Mouse (Mus musculus): ENCODE results near the gene Ubap1l. TPM values are rescaled to one million over a fixed set of nuclear protein-coding genes. Genes with fewer than 3 reads are reported as not detected.
A peak's percentile ranks its signal among the peaks of the same experiment; 100 is the strongest.

The Ubap1l gene
- total and polyA plus RNA-seq, 3 experiments: 0.13 TPM; not detected in 2

- TF ChIP-seq POLR2AphosphoS2 (IDR thresholded peaks at IDR 0.05; ENCODE audit: low read depth, low read length): no peak
- TF ChIP-seq SIN3A (IDR thresholded peaks at IDR 0.05; ENCODE audit: low read length): no peak
- no peak for TF ChIP-seq GABPA (IDR thresholded peaks at IDR 0.05; ENCODE audit: insufficient replicate concordance, low read depth, low read length)
- no peak for TF ChIP-seq JUN (IDR thresholded peaks at IDR 0.05; ENCODE audit: insufficient read depth, low read depth, low read length)
- TF ChIP-seq HCFC1 (IDR thresholded peaks at IDR 0.05; ENCODE audit: low read depth, low read length): no peak
- TF ChIP-seq RAD21 (IDR thresholded peaks at IDR 0.05; ENCODE audit: low read depth, low read length): no peak
- no peak for TF ChIP-seq NRF1 (IDR thresholded peaks at IDR 0.05; ENCODE audit: low read depth, low read length)
- no peak for TF ChIP-seq MAX (IDR thresholded peaks at IDR 0.05; ENCODE audit: low read length)
- no peak for TF ChIP-seq ZMIZ1 (IDR thresholded peaks at IDR 0.05; ENCODE audit: low read depth, low read length)
- TF ChIP-seq POLR2A (IDR thresholded peaks at IDR 0.05; ENCODE audit: low read depth, low read length): no peak
- TF ChIP-seq CHD1 (IDR thresholded peaks at IDR 0.05; ENCODE audit: low read depth, low read length): no peak
- Histone ChIP-seq H3K4me2 (ENCODE audit: insufficient read depth, low read depth, poor library complexity, severe bottlenecking) (no peak overlapping the region), H3K9me3 (replicated peaks; ENCODE audit: low read length) (no peaks in the 10 kb centered on the region), H3K79me2 (replicated peaks; ENCODE audit: control insufficient read depth, extremely low read depth, insufficient read depth, poor library complexity, severe bottlenecking) (no peaks in the 10 kb centered on the region), H3K4me1 (ENCODE audit: control insufficient read depth in 1 of 2, insufficient read depth in 2 of 2) (no peaks in the 10 kb centered on the region; a peak in 1 of 4 replicates), H3K9ac (ENCODE audit: insufficient read depth, low read depth) (no peak overlapping the region), H3K27ac (ENCODE audit: insufficient read depth, low read depth) (no peak overlapping the region), H3K36me3 (replicated peaks in 1 of 2; ENCODE audit: control insufficient read depth in 1 of 2, insufficient read depth in 1 of 2, low read length in 1 of 2) (no peaks in the 10 kb centered on the region), H3K4me3 (replicated peaks in 1 of 3; ENCODE audit: low read depth in 2 of 3, low read length in 2 of 3, poor library complexity in 1 of 3) (no peak overlapping the region), H3K27me3 (replicated peaks) (peaks cover 3% of the 10 kb centered on the region)
- no peak for DNase-seq (ENCODE audit: extremely low read depth)
- dilution Hi-C loops (cut with MboI; ENCODE audit: extremely low pct_ligation_motif_present, extremely low pct_unique_long_range_greater_than_20kb, low sequenced_read_pairs) (no loop called here), in situ Hi-C loops (cut with MboI; ENCODE audit: low pct_ligation_motif_present, low pct_unique_long_range_greater_than_20kb, low sequenced_read_pairs) (no loop called here)
Observed at GRCm38 (mm10) chr9:65411326-65411725, 50.5 kb downstream of the Ubap1l start.

DNA sequence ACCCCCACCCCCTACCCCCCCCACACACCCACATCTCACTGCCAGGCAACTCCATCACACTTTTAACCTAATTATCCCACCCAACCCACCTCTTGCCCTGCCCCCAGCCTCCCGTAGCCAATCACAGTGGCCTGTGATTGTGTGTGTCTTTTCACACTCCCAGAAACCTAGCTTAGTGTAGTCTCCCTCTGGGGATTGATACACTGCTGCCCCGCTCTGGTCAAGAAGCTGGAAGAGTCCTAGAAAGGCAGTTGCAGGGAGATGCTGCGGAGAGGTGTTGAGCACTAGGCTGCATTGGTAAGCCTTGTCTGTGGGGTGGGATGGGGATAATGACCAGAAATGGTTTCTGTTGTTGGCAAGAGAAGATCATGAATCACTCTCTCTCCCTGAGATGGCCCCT lies 56.9 kb downstream of the Ubap1l start:
- dilution Hi-C loops (cut with MboI; ENCODE audit: extremely low pct_ligation_motif_present, extremely low pct_unique_long_range_greater_than_20kb, low sequenced_read_pairs): no loop called here
- Histone ChIP-seq H3K4me2 (ENCODE audit: insufficient read depth, low read depth, poor library complexity, severe bottlenecking) (no peak overlapping the region), H3K9ac (ENCODE audit: insufficient read depth, low read depth) (no peak overlapping the region), H3K27ac (ENCODE audit: insufficient read depth, low read depth) (no peak overlapping the region), H3K79me2 (replicated peaks; ENCODE audit: control insufficient read depth, extremely low read depth, insufficient read depth, poor library complexity, severe bottlenecking) (no peaks in the 10 kb centered on the region), H3K9me3 (replicated peaks; ENCODE audit: low read length) (no peaks in the 10 kb centered on the region), H3K4me3 (replicated peaks in 1 of 3; ENCODE audit: low read depth in 2 of 3, low read length in 2 of 3, poor library complexity in 1 of 3) (no peak overlapping the region), H3K36me3 (replicated peaks in 1 of 2; ENCODE audit: control insufficient read depth in 1 of 2, insufficient read depth in 1 of 2, low read length in 1 of 2) (no peaks in the 10 kb centered on the region), H3K4me1 (ENCODE audit: control insufficient read depth in 1 of 2, insufficient read depth in 2 of 2) (no peaks in the 10 kb centered on the region; a peak in 1 of 4 replicates), H3K27me3 (replicated peaks) (peaks cover 2% of the 10 kb centered on the region)
- in situ Hi-C loops (cut with MboI; ENCODE audit: low pct_ligation_motif_present, low pct_unique_long_range_greater_than_20kb, low sequenced_read_pairs): no loop called here
- TF ChIP-seq CTCF (conservative IDR thresholded peaks at IDR 0.05 in 1 of 2, IDR thresholded peaks at IDR 0.05 in 1 of 2; ENCODE audit: low read depth in 2 of 2, low read length in 2 of 2) (0 out of 4 replicates have a peak, but pooled peaks of 1 of the 2 experiments have one; percentile 8), MAX (IDR thresholded peaks at IDR 0.05; ENCODE audit: low read length) (no peak)
- DNase-seq (ENCODE audit: extremely low read depth): no peak

DNA sequence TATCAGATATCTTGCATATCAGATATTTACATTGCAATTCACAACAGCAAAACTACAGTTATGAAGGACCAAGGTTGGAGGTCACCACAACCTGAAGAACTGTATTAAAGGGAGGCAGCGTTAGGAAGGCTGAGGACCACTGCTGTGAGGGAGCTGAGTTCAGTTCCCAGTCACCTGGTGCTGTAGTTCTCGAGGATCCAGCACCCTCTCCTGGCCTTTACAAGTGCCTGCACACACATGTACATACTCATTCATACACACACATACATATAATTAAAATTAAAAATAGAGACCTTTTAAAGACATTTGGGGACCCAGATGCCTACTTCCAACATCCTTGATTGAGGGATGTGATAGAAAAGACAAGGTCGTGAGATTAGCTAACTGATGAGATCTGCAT lies 58.8 kb downstream of the Ubap1l start:
- dilution Hi-C loops (cut with MboI; ENCODE audit: extremely low pct_ligation_motif_present, extremely low pct_unique_long_range_greater_than_20kb, low sequenced_read_pairs): no loop called here
- Histone ChIP-seq H3K4me2 (ENCODE audit: insufficient read depth, low read depth, poor library complexity, severe bottlenecking) (no peak overlapping the region), H3K79me2 (replicated peaks; ENCODE audit: control insufficient read depth, extremely low read depth, insufficient read depth, poor library complexity, severe bottlenecking) (no peaks in the 10 kb centered on the region), H3K9ac (ENCODE audit: insufficient read depth, low read depth) (no peak overlapping the region), H3K36me3 (replicated peaks in 1 of 2; ENCODE audit: control insufficient read depth in 1 of 2, insufficient read depth in 1 of 2, low read length in 1 of 2) (no peaks in the 10 kb centered on the region), H3K4me1 (ENCODE audit: control insufficient read depth in 1 of 2, insufficient read depth in 2 of 2) (peaks cover 0 to 5% of the 10 kb centered on the region in 2 experiments; a peak in 2 of 4 replicates), H3K27ac (ENCODE audit: insufficient read depth, low read depth) (no peak overlapping the region), H3K27me3 (replicated peaks) (no peaks in the 10 kb centered on the region), H3K4me3 (replicated peaks in 1 of 3; ENCODE audit: low read depth in 2 of 3, low read length in 2 of 3, poor library complexity in 1 of 3) (no peak overlapping the region), H3K9me3 (replicated peaks; ENCODE audit: low read length) (no peaks in the 10 kb centered on the region)
- no peak for DNase-seq (ENCODE audit: extremely low read depth)
- in situ Hi-C loops (cut with MboI; ENCODE audit: low pct_ligation_motif_present, low pct_unique_long_range_greater_than_20kb, low sequenced_read_pairs): loop anchor here (10.0 kb wide), 1 partner anchor 195 kb away; no protein-coding TSS in a partner anchor
- TF ChIP-seq USF1 (IDR thresholded peaks at IDR 0.05; ENCODE audit: low read depth, low read length) (no peak), POLR2A (IDR thresholded peaks at IDR 0.05; ENCODE audit: low read depth, low read length) (no peak), UBTF (IDR thresholded peaks at IDR 0.05; ENCODE audit: low read depth, low read length) (no peak), PAX5 (IDR thresholded peaks at IDR 0.05; ENCODE audit: low read length) (no peak), MAX (IDR thresholded peaks at IDR 0.05; ENCODE audit: low read length) (no peak), KAT2A (IDR thresholded peaks at IDR 0.05; ENCODE audit: insufficient replicate concordance, low read length) (no peak), NELFE (IDR thresholded peaks at IDR 0.05; ENCODE audit: low read depth, low read length) (no peak), ZNF384 (IDR thresholded peaks at IDR 0.05; ENCODE audit: low read depth, low read length) (no peak), RAD21 (IDR thresholded peaks at IDR 0.05; ENCODE audit: low read depth, low read length) (peak; percentile 38), ZC3H11A (IDR thresholded peaks at IDR 0.05; ENCODE audit: low read depth, low read length) (no peak), JUND (conservative IDR thresholded peaks at IDR 0.05; ENCODE audit: low read depth, low read length) (no peak), CTCF (conservative IDR thresholded peaks at IDR 0.05 in 1 of 2, IDR thresholded peaks at IDR 0.05 in 1 of 2; ENCODE audit: low read depth in 2 of 2, low read length in 2 of 2) (peak in 1 of 2 experiments; percentile 50; a peak in 2 of 4 replicates), HCFC1 (IDR thresholded peaks at IDR 0.05; ENCODE audit: low read depth, low read length) (no peak), ZMIZ1 (IDR thresholded peaks at IDR 0.05; ENCODE audit: low read depth, low read length) (no peak), ELF1 (IDR thresholded peaks at IDR 0.05; ENCODE audit: low read depth, low read length) (no peak), MEF2A (IDR thresholded peaks at IDR 0.05; ENCODE audit: borderline replicate concordance, low read depth, low read length) (no peak), NRF1 (IDR thresholded peaks at IDR 0.05; ENCODE audit: low read depth, low read length) (no peak), POLR2AphosphoS2 (IDR thresholded peaks at IDR 0.05; ENCODE audit: low read depth, low read length) (no peak)

Measured in CH12.LX (cell line).